Mouse (Mus musculus) heart, postnatal 10 days (tissue): Measurements from ENCODE around the gene Rho. TPM values are rescaled to one million over a fixed set of nuclear protein-coding genes. Genes with fewer than 3 reads are reported as not detected.

ENCODE experiments used
- DNase-seq, 2 experiments: peaks; one replicate each; pipeline ENCODE4 v3.0.0; 2021
- intact Hi-C: fragments of 180-260 bp; cut with DNase I; formaldehyde crosslinking; loops from one replicate; pipeline ENCODE4 v1.15.1; 2025
- total RNA-seq, 2 experiments: library from RNA; stranded (reverse); gene quantifications; 2 replicates each; pipeline ENCODE4 v1.2.3; 2021

The Rho gene
- total RNA-seq, 2 experiments from 2014 or later = 0.07 to 0.20 TPM

GRCm38 (mm10) chr6:115914511-115915202 lies 16.9 kb upstream of the Rho start:
- DNase-seq = no peak
- intact Hi-C loops = loop anchor here (2.0 kb wide), 1 partner anchor 42 kb away; no protein-coding TSS in a partner anchor

GRCm38 (mm10) chr6:115915601-115916445 lies 15.7 kb upstream of the Rho start:
- DNase-seq = peak; percentile 64 to 72
- intact Hi-C loops = loop anchor here (2.0 kb wide), 1 partner anchor 41 kb away; no protein-coding TSS in a partner anchor

DNA sequence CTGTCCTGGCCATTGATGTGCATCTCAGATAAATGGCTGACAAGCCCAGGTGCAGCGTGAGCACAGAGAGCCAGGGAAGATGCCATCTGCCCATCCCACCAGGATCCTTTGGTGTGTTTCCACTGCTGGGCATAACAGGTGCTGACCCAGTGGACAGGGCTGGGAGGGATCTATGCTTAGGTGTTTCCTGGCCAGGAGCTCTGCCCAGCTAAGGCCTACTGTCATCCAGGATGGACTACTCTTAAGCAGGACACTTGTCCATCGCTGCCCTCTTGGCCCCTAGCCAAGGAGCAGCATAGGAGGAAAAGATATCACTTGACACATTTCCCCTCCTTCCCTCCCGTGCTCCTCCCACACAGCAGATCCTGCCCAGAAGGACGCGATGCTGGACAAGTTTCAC lies 14.9 kb upstream of the Rho start:
- intact Hi-C loops = no loop called here

DNA sequence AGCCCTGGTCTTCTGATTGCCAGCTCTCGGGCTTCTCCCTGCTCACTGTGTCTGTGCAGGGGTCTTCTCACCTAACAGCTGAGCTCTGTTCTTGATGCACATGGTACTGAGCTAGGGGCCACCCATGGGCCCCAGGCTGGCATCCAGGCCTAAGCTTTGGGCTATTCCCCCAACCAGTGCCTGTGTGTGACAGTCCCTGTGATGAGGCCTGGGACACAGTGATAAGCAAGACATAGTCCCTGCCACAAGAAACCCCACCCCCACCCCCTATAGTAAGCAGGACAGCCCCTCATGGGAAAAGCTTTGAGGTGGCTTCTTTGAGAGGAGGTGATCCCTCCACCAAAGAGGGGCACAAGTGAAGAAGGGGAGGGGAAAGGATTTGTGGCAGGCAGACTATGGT lies 12.9 kb upstream of the Rho start:
- intact Hi-C loops = no loop called here
- no peak for DNase-seq

More for the DNA sequence above, 14.9 kb upstream of the Rho start:
- no peak for DNase-seq

DNA sequence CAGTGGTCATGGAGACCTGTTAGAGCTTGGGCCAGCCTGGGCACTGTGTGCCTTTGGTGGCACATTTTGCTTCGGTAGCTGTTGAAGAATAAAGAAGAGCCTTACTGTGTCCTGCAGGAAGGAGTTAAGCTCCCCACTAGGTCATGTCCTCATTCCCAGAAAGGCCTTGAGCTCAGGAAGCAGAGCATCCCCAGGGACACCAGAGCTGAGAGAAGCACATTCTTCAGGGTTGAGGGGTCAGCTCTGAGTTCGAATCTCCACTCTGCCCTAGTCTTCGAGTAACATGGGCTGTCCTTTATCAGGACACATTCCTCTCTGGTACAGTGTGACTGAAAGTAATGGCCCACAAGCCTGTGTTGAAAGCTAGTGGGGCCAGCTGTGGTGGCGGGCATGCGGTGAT lies 11.7 kb upstream of the Rho start:
- DNase-seq = no peak
- intact Hi-C loops = no loop called here

- intact Hi-C loops = no loop called here
- DNase-seq = no peak
Measured at GRCm38 (mm10) chr6:115924829-115925228, 6.7 kb upstream of the Rho start.

- intact Hi-C loops = no loop called here
- DNase-seq = no peak
Measured at GRCm38 (mm10) chr6:115926416-115926815, 5.1 kb upstream of the Rho start.

- intact Hi-C loops = no loop called here
- no peak for DNase-seq
Measured at GRCm38 (mm10) chr6:115927292-115928242, 4.0 kb upstream of the Rho start.

DNA sequence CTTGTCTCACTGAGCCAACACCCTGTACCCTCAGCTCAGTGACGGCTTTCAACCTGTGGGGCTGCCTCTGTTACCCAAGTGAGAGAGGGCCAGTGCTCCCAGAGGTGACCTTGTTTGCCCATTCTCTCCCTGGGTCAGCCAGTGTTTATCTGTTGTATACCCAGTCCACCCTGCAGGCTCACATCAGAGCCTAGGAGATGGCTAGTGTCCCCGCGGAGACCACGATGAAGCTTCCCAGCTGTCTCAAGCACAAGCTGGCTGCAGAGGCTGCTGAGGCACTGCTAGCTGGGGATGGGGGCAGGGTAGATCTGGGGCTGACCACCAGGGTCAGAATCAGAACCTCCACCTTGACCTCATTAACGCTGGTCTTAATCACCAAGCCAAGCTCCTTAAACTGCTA lies 1.5 kb upstream of the Rho start:
- intact Hi-C loops = no loop called here
- no peak for DNase-seq

DNA sequence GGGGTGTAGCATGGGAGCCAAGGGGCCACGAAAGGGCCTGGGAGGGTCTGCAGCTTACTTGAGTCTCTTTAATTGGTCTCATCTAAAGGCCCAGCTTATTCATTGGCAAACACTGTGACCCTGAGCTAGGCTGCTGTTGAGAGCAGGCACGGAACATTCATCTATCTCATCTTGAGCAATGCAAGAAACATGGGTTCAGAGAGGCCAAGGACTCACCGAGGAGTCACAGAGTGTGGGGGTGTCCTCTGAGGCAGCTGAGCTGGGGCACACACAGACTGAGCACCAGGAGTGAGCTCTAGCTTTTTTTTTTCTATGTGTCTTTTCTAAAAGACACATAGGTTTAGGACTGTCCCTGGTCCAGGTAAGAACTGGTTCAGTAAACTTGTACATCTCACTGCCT lies 843 bp downstream of the Rho start:
- DNase-seq = no peak
- intact Hi-C loops = no loop called here

DNA sequence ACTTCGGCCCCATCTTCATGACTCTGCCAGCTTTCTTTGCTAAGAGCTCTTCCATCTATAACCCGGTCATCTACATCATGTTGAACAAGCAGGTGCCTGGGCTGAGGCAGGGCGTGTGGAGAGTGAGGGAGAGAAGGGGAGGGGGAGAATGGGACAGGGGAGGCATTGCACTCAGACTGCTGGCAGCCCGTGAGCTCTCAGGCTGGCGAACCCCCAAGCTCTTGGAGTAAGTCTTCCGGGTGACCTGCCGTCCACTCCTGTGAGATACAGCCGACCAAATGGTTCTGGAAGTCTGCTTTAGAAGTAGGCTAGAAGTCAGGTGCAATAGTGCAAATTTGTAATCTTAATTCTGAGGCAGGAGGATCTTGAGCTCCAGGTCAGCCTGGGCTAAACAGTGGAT lies 4.0 kb downstream of the Rho start:
- DNase-seq = no peak
- intact Hi-C loops = no loop called here

DNA sequence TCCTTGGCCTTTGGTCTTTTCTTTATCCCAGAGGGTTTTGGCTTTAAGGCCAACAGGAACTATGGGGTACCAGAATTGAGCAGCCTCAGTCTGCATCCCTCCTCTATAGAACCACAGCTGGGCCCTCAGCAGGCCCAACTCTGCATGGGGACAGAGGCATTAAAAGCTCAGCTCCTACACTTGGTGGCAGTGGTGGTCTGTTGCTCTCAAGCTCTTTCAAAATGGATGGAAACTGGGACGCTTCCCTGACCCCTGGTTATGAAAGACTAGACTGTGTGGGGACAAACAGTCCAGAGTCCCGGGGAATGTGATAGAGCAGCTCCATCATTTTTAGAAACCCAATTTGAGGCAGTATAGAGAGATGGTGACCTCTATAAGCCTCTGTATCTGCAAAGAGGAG lies 6.5 kb downstream of the Rho start:
- intact Hi-C loops = no loop called here
- no peak for DNase-seq

DNA sequence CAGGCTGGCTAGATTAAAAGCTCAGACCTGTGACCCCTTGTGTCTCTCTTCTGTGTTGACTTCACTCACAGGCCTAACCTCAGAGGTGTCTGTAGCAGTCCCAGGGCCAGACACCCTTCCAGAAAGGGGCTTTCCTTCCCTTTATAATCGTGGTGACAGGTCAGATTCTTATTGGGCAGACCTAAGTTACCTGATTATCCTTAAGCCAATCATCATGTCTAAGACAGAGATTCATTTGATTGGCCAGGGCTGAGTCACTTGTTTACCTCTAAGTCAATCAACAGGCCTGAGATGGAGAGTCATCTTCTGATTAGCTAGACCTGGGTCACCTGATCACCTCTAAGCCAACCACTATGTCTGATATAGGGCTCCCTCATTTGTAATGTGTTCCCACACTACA lies 7.2 kb downstream of the Rho start:
- intact Hi-C loops = no loop called here
- DNase-seq = no peak

- no peak for DNase-seq
- intact Hi-C loops = no loop called here
Measured at GRCm38 (mm10) chr6:115940603-115941002, 9.1 kb downstream of the Rho start.

- intact Hi-C loops = no loop called here
- DNase-seq = no peak
Measured at GRCm38 (mm10) chr6:115941128-115941527, 9.6 kb downstream of the Rho start.

DNA sequence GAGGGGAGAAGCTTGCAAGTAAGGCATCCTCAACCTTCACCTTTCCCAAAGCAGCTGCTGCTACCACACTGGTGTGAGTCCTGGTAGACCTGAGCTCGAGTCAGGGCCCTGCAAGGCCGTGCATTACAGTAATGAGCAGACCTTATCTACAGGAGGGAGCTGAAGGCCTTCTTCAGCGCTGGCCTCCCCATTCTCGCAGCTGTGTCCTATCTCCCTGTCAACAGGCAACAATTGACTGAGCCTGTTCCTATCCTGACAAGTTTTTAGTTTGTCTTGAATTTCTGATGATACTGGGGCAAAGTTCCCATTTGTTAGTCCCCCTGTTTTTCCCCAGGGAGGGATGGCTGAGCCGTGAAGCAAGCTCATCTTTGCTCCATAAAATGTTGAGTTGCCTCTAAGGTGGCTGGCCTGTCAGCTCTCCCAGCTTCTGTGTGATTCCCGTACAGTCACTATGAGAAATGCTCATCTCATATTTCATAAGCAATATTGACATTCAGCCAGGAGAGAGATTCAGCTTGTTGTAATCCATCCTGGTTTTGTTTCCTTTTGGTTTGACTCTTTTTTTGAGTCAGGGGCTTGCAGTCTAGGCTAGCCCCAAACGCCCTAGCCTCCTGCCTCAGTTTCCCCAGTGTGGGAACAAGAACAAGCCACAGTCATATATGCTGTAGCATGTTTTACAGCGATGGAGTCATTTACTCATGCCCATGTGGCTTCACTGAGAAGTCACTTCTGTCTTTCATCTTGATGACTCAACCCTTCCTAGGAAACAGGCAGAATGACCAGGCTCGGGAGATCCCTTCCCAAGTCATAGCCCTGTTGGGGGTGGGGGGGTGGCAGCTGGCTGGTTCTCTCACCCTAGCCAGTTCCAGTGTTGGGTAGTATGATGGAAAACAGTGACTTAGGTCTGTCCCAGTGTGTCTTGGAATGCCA lies 12.2 kb downstream of the Rho start:
- peak; percentile 59 to 70 for DNase-seq
- intact Hi-C loops = no loop called here

- intact Hi-C loops = no loop called here
- DNase-seq = no peak
Measured at GRCm38 (mm10) chr6:115944638-115945037, 13.1 kb downstream of the Rho start, which contains the start of gene H1foo. Gene H1foo, plus strand, starts transcription at chr6:115944938.

DNA sequence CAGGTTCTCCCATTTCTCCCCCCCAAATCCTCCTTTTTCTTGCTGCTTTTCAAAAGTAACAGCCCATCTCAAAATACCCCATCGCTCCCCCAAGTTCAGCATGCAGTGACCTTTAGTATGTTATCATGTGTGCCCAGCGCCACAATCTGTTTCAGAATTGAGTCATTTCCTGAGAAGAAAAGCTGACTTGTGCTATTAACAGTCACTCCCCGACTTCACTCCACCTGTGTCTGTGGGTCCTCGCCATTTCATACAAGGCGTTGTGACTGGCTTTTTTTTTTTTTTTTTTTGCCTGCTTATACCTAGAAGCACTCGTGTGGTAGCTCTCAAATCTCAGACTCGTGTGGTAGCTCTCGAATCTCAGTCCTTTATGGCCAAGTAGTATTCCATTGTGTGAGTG lies 14.1 kb downstream of the Rho start:
- no peak for DNase-seq
- intact Hi-C loops = no loop called here

DNA sequence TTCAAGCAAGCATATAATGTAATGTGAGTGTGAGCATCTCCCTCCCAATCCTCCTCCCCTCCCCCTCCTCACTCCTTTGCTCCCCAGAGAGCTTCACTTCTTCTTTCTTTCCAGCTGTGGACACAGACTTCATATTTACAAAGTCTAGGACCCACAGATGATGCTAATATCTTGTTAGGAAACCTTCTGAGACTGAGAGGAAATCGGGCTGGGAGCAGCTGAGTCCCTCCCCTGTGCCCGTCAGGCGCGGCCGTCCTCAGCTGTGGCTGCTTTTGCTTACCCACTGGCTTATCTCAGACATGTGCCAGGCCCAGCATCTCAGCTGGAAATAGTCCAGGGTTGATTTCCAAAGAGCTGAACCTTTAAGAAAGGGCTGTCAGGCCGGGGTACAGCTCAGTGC lies 14.8 kb downstream of the Rho start:
- intact Hi-C loops = no loop called here
- peak in 1 of 2 experiments; percentile 43 for DNase-seq
